ENCODE assay signal across 8 mouse cellular contexts in genomic region chrX:42342951-42343879, GRCm38 (mm10).
DNase-seq lines count a peak whose midpoint lies in the region; ATAC-seq and TF ChIP-seq lines count a peak whose summit lies in the region.

No protein-coding gene starts in this region.

- peaks cover 5% of the 10 kb centered on the region for H3K4me1 ChIP-seq in ES-Bruce4 (ENCODE audit: control insufficient read depth, insufficient read depth, low read length)
- H3K4me1 ChIP-seq in forebrain, embryonic 13.5 days = peaks cover 18% of the 10 kb centered on the region

- H3K36me3 ChIP-seq in ES-Bruce4 (ENCODE audit: control insufficient read depth, insufficient read depth, low read length, poor library complexity, severe bottlenecking) (no peaks in the 10 kb centered on the region), myocyte (ENCODE audit: control insufficient read depth, insufficient read depth) (no peaks in the 10 kb centered on the region)
- no peaks in the 10 kb centered on the region for H3K36me3 ChIP-seq in forebrain, embryonic 13.5 days (ENCODE audit: poor library complexity, severe bottlenecking)

- H3K27me3 ChIP-seq in ES-Bruce4 (ENCODE audit: control insufficient read depth, insufficient read depth, low read length, poor library complexity, severe bottlenecking) = no peaks in the 10 kb centered on the region
- H3K27me3 ChIP-seq in forebrain, embryonic 13.5 days = no peaks in the 10 kb centered on the region
- no peaks in the 10 kb centered on the region for H3K27me3 ChIP-seq in myocyte (ENCODE audit: control insufficient read depth, insufficient read depth, insufficient read length)

- TF ChIP-seq POLR2A in ES-Bruce4 (IDR thresholded peaks at IDR 0.05; ENCODE audit: insufficient read depth, low read length) (no peak), myocyte (IDR thresholded peaks at IDR 0.05; ENCODE audit: insufficient read length, low read depth) (no peak)

- WGBS in forebrain, embryonic 13.5 days = 16% methylated on average over 16 of the region's 16 CpGs

- TF ChIP-seq CTCF in ES-Bruce4 (IDR thresholded peaks at IDR 0.05; ENCODE audit: low read depth, low read length) = no peak

- peak; percentile 47; the same call in 1 of the 2 replicates for TF ChIP-seq EP300 in ES-Bruce4 (IDR thresholded peaks at IDR 0.05; ENCODE audit: insufficient read depth, low read depth, low read length)

- H3K4me2 ChIP-seq in forebrain, embryonic 13.5 days = peak overlapping the region; percentile 36
- peak overlapping the region; percentile 24 for H3K4me2 ChIP-seq in myocyte (ENCODE audit: low read depth)

- ATAC-seq in forebrain, embryonic 13.5 days = peak; percentile 90

- H3K27ac ChIP-seq in ES-Bruce4 (ENCODE audit: insufficient read depth, low read length) = peak overlapping the region; percentile 89
- H3K27ac ChIP-seq in forebrain, embryonic 13.5 days = peak overlapping the region; percentile 81

- no peak overlapping the region for H3ac ChIP-seq in myocyte (ENCODE audit: control insufficient read depth, insufficient read length)

- no peak overlapping the region for H3K4me3 ChIP-seq in ES-Bruce4 (ENCODE audit: low read depth, low read length)
- no peak overlapping the region for H3K4me3 ChIP-seq in forebrain, embryonic 13.5 days
- no peak overlapping the region for H3K4me3 ChIP-seq in myocyte

- H3K79me2 ChIP-seq in myocyte (ENCODE audit: control insufficient read depth, insufficient read depth) = no peaks in the 10 kb centered on the region

- DNase-seq in adrenal gland, adult 2 months = peak; percentile 26
- DNase-seq in adrenal gland, adult 8-10 months = no peak
- DNase-seq in kidney, postnatal 14 days = peak; percentile 31
- no peak for DNase-seq in testis, postnatal 10 days (ENCODE audit: low spot score)
- no peak for DNase-seq in ovary, adult 18-20 months (ENCODE audit: low spot score)

- no peaks in the 10 kb centered on the region for H3K9me3 ChIP-seq in ES-Bruce4 (replicated peaks; ENCODE audit: control insufficient read depth, insufficient read depth, low read length, poor library complexity, severe bottlenecking)
- no peaks in the 10 kb centered on the region for H3K9me3 ChIP-seq in forebrain, embryonic 13.5 days (replicated peaks)

- no peak overlapping the region for H3K9ac ChIP-seq in ES-Bruce4 (ENCODE audit: low read depth, poor library complexity, severe bottlenecking)
- no peak overlapping the region for H3K9ac ChIP-seq in forebrain, embryonic 13.5 days

TF ChIP-seq in myocyte, 11 proteins besides CTCF, POLR2A, EP300 and RAD21:
- no peak for TF ChIP-seq SRF (IDR thresholded peaks at IDR 0.05; ENCODE audit: control insufficient read depth, insufficient read length, low read depth)

Comparison
In these comparisons a context has a peak if more than half of its experiments do, and no peak if none do; other contexts are left out.
1. DNase-seq: peak in adrenal gland, adult 2 months (single experiment) and kidney, postnatal 14 days (single experiment); none in adrenal gland, adult 8-10 months (single experiment), testis, postnatal 10 days (single experiment) and ovary, adult 18-20 months (single experiment).